Mouse (Mus musculus): ENCODE data around the gene Twf2. TPM values are rescaled to one million over a fixed set of nuclear protein-coding genes. Genes with fewer than 3 reads are reported as not detected.

Gene Twf2
- polyA plus RNA-seq, 1 experiment = 29.7 TPM

- Histone ChIP-seq H3K36me3 (ENCODE audit: control insufficient read depth, insufficient read depth, low read length) (no peaks in the 10 kb centered on the region), H3K4me3 (ENCODE audit: insufficient read depth, low read depth, low read length) (no peak overlapping the region), H3K27me3 (replicated peaks; ENCODE audit: control insufficient read depth, insufficient read depth, low read length) (no peaks in the 10 kb centered on the region), H3K27ac (ENCODE audit: insufficient read depth, low read depth, low read length) (no peak overlapping the region), H3K4me1 (ENCODE audit: control insufficient read depth, insufficient read depth, low read length) (peaks cover 9% of the 10 kb centered on the region; the same call in 1 of the 2 replicates)
- 74% methylated on average over 9 of the region's 9 CpGs for WGBS
- no peak for DNase-seq
- no peak for TF ChIP-seq POLR2A (IDR thresholded peaks at IDR 0.05; ENCODE audit: low read depth, low read length)
- no peak for TF ChIP-seq CTCF (conservative IDR thresholded peaks at IDR 0.05; ENCODE audit: insufficient read depth, insufficient read length, low read depth, low read length)
Measured at GRCm38 (mm10) chr9:106263381-106263924, 60.5 kb downstream of the Twf2 start.

Other genes starting within 250 kb of the Twf2 start
- gene Col6a5, start 242.5 kb upstream of the Twf2 start, polyA plus RNA-seq (2012; rRNA removed) = 0.23 and 0.34 TPM in 2 replicates
- 0.59 and 0.62 TPM in 2 replicates for gene Col6a4, start 106.3 kb upstream of the Twf2 start, polyA plus RNA-seq (2012; rRNA removed)
- 168 and 212 TPM in 2 replicates for gene Glyctk, start 45.0 kb upstream of the Twf2 start, polyA plus RNA-seq (2012; rRNA removed)
- 37.6 and 38.9 TPM in 2 replicates for gene Wdr82, start 32.2 kb upstream of the Twf2 start, polyA plus RNA-seq (2012; rRNA removed)
- gene Ppm1m, start 3.4 kb upstream of the Twf2 start, polyA plus RNA-seq (2012; rRNA removed) = 28.5 and 32.6 TPM in 2 replicates
- gene Tlr9, start 19.5 kb downstream of the Twf2 start, polyA plus RNA-seq (2012; rRNA removed) = 2.0 and 4.2 TPM in 2 replicates
- gene Alas1, start 45.5 kb downstream of the Twf2 start, polyA plus RNA-seq (2012; rRNA removed) = 315 and 343 TPM in 2 replicates
- gene Poc1a, start 78.0 kb downstream of the Twf2 start, polyA plus RNA-seq (2012; rRNA removed) = 5.8 and 6.1 TPM in 2 replicates
- gene Dusp7, start 165.5 kb downstream of the Twf2 start, polyA plus RNA-seq (2012; rRNA removed) = 38.8 and 44.1 TPM in 2 replicates
- 452 and 521 TPM in 2 replicates for gene Rpl29, start 226.3 kb downstream of the Twf2 start, polyA plus RNA-seq (2012; rRNA removed)
- 141 and 154 TPM in 2 replicates for gene Acy1, start 235.2 kb downstream of the Twf2 start, polyA plus RNA-seq (2012; rRNA removed)
- 470 and 526 TPM in 2 replicates for gene Abhd14b, start 244.4 kb downstream of the Twf2 start, polyA plus RNA-seq (2012; rRNA removed)
- gene Abhd14a, start 244.6 kb downstream of the Twf2 start, polyA plus RNA-seq (2012; rRNA removed) = 137 and 146 TPM in 2 replicates

Measured in kidney, adult 2 months (tissue).